Mouse (Mus musculus): ENCODE results near the gene 1700016C15Rik.

DNA sequence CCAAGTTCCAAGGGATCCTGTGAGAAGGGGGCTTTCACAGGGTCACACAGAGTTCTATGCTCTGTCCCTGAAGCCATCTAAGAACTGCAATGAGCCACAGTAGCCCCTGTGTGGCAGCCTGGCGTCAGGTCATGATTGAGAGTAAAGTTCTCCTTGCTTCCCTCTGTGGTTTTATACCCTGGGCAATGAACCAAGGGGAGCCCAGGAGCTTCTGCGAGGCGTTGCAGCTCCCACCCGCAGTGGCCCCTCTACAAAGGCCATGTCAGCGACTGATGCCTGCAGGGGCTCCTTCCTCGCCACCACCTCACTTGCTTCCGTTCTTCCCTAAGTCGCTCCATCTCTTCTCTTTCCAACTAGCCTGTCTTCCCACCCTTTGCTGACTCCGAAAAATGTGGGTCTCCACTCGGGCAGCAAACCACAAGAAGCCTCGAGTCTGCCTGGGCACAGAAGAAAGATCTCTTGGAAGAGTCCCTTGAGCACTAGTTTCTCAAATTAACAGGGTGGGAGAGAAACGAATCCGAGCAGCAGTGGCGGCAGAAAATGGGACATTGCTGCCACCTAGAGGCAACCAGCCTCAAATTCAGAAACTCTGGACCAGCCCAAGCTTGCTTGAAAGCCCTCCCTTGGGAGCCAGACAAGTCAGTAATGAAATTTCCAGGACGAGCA is 27.0 kb upstream of the 1700016C15Rik start:
- TF ChIP-seq CTCF (IDR thresholded peaks at IDR 0.05; ENCODE audit: control insufficient read depth, insufficient read depth, insufficient read length) = peak; percentile 55
- TF ChIP-seq MYOD1 (IDR thresholded peaks at IDR 0.05; ENCODE audit: control insufficient read depth, insufficient read length, low read depth) = no peak
- no peak for TF ChIP-seq CEBPB (IDR thresholded peaks at IDR 0.05; ENCODE audit: low read depth)
- no peak for TF ChIP-seq MAX (IDR thresholded peaks at IDR 0.05)

All from C2C12 (cell line).